Mouse (Mus musculus) E14TG2a.4 (cell line): ENCODE measurements around the gene Tiam1.

ENCODE experiments used
- CTCF ChIP-seq: conservative IDR thresholded peaks from 2 replicates; pipeline ENCODE4 v1.5.1; 2014; ENCODE audit warnings: low read length
- NANOG ChIP-seq: IDR thresholded peaks from 2 replicates; pipeline ENCODE4 v1.6.1; 2014; ENCODE audit warnings: borderline replicate concordance, low read length, mixed read lengths

GRCm38 (mm10) chr16:89954114-89954513, 189.5 kb downstream of the Tiam1 start:
- TF ChIP-seq CTCF (no peak), NANOG (no peak)
